Mouse (Mus musculus): ENCODE measurements around the gene Usp21. TPM values are rescaled to one million over a fixed set of nuclear protein-coding genes. Genes with fewer than 3 reads are reported as not detected.
"Not testable (repeated sequence)": the region's sequence is repeated elsewhere in the genome, so short reads cannot be mapped to it uniquely, and the experiment has no call there.

Gene Usp21
- polyA plus RNA-seq, 1 experiment, result 79.1 TPM

GRCm38 (mm10) chr1:171247916-171248315 is 39.9 kb downstream of the Usp21 start:
- no peak for DNase-seq

GRCm38 (mm10) chr1:171247453-171247841 is 40.3 kb downstream of the Usp21 start:
- DNase-seq, result no peak
- H3K27me3 ChIP-seq (ENCODE audit: control insufficient read depth, insufficient read depth, low read length), result no peaks in the 10 kb centered on the region
- 20% methylated on average over 13 of the region's 13 CpGs for WGBS
- no peak for TF ChIP-seq POLR2A (IDR thresholded peaks at IDR 0.05; ENCODE audit: control insufficient read depth, extremely low read depth, insufficient read depth, low read length, poor library complexity)
- TF ChIP-seq CTCF (IDR thresholded peaks at IDR 0.05; ENCODE audit: borderline replicate concordance, control insufficient read depth, extremely low read depth, insufficient read depth, low read length, poor library complexity), result no peak
- H3K4me3 ChIP-seq (ENCODE audit: control insufficient read depth, insufficient read depth, low read length), result peak overlapping the region; percentile 51
- H3K36me3 ChIP-seq (ENCODE audit: control insufficient read depth, insufficient read depth, low read length), result peaks cover 13% of the 10 kb centered on the region
- H3K27ac ChIP-seq (ENCODE audit: control insufficient read depth, insufficient read depth, low read length), result peak overlapping the region; percentile 31; the same call in 1 of the 2 replicates
- peaks cover 9% of the 10 kb centered on the region for H3K4me1 ChIP-seq (replicated peaks; ENCODE audit: control insufficient read depth, insufficient read depth, low read length)

More at GRCm38 (mm10) chr1:171247916-171248315, 39.9 kb downstream of the Usp21 start:
- Histone ChIP-seq H3K27ac (ENCODE audit: control insufficient read depth, insufficient read depth, low read length) (no peak overlapping the region), H3K4me3 (ENCODE audit: control insufficient read depth, insufficient read depth, low read length) (no peak overlapping the region), H3K27me3 (ENCODE audit: control insufficient read depth, insufficient read depth, low read length) (no peaks in the 10 kb centered on the region), H3K36me3 (ENCODE audit: control insufficient read depth, insufficient read depth, low read length) (peaks cover 11% of the 10 kb centered on the region), H3K4me1 (replicated peaks; ENCODE audit: control insufficient read depth, insufficient read depth, low read length) (peaks cover 9% of the 10 kb centered on the region)
- 65% methylated on average over 4 of the region's 4 CpGs for WGBS
- TF ChIP-seq POLR2A (IDR thresholded peaks at IDR 0.05; ENCODE audit: control insufficient read depth, extremely low read depth, insufficient read depth, low read length, poor library complexity) (no peak), CTCF (IDR thresholded peaks at IDR 0.05; ENCODE audit: borderline replicate concordance, control insufficient read depth, extremely low read depth, insufficient read depth, low read length, poor library complexity) (no peak)

- under 1% methylated on average over 41 of the region's 41 CpGs for WGBS
- H3K4me1 ChIP-seq (replicated peaks; ENCODE audit: control insufficient read depth, insufficient read depth, low read length), result peaks cover 9% of the 10 kb centered on the region
- peaks cover 14% of the 10 kb centered on the region for H3K36me3 ChIP-seq (ENCODE audit: control insufficient read depth, insufficient read depth, low read length)
- DNase-seq, result peak; percentile 95
- H3K4me3 ChIP-seq (ENCODE audit: control insufficient read depth, insufficient read depth, low read length), result peak overlapping the region; percentile 61
- TF ChIP-seq CTCF (IDR thresholded peaks at IDR 0.05; ENCODE audit: borderline replicate concordance, control insufficient read depth, extremely low read depth, insufficient read depth, low read length, poor library complexity) (peak; percentile 98), POLR2A (IDR thresholded peaks at IDR 0.05; ENCODE audit: control insufficient read depth, extremely low read depth, insufficient read depth, low read length, poor library complexity) (peak; percentile 79)
- no peaks in the 10 kb centered on the region for H3K27me3 ChIP-seq (ENCODE audit: control insufficient read depth, insufficient read depth, low read length)
- H3K27ac ChIP-seq (ENCODE audit: control insufficient read depth, insufficient read depth, low read length), result peak overlapping the region; percentile 31; the same call in 1 of the 2 replicates
These were observed 40.9 kb downstream of the Usp21 start for GRCm38 (mm10) chr1:171246709-171247452.

GRCm38 (mm10) chr1:171245353-171245752 is 42.4 kb downstream of the Usp21 start:
- H3K4me3 ChIP-seq (ENCODE audit: control insufficient read depth, insufficient read depth, low read length), result no peak overlapping the region
- peaks cover 29% of the 10 kb centered on the region for H3K36me3 ChIP-seq (ENCODE audit: control insufficient read depth, insufficient read depth, low read length)
- no peaks in the 10 kb centered on the region for H3K27me3 ChIP-seq (ENCODE audit: control insufficient read depth, insufficient read depth, low read length)
- peaks cover 9% of the 10 kb centered on the region for H3K4me1 ChIP-seq (replicated peaks; ENCODE audit: control insufficient read depth, insufficient read depth, low read length)
- 94% methylated on average over 8 of the region's 8 CpGs for WGBS
- no peak overlapping the region for H3K27ac ChIP-seq (ENCODE audit: control insufficient read depth, insufficient read depth, low read length)
- TF ChIP-seq CTCF (IDR thresholded peaks at IDR 0.05; ENCODE audit: borderline replicate concordance, control insufficient read depth, extremely low read depth, insufficient read depth, low read length, poor library complexity), result no peak
- TF ChIP-seq POLR2A (IDR thresholded peaks at IDR 0.05; ENCODE audit: control insufficient read depth, extremely low read depth, insufficient read depth, low read length, poor library complexity), result no peak
- no peak for DNase-seq

GRCm38 (mm10) chr1:171241952-171242351 is 45.8 kb downstream of the Usp21 start:
- not testable (repeated sequence) for H3K4me3 ChIP-seq (ENCODE audit: control insufficient read depth, insufficient read depth, low read length); H3K27ac ChIP-seq (ENCODE audit: control insufficient read depth, insufficient read depth, low read length); H3K4me1 ChIP-seq (replicated peaks; ENCODE audit: control insufficient read depth, insufficient read depth, low read length); H3K27me3 ChIP-seq (ENCODE audit: control insufficient read depth, insufficient read depth, low read length); DNase-seq
- peaks cover 58% of the 10 kb centered on the region for H3K36me3 ChIP-seq (ENCODE audit: control insufficient read depth, insufficient read depth, low read length)
- WGBS, result 97% methylated on average over 12 of the region's 12 CpGs

- 97% methylated on average over 10 of the region's 10 CpGs for WGBS
- no peak overlapping the region for H3K27ac ChIP-seq (ENCODE audit: control insufficient read depth, insufficient read depth, low read length)
- TF ChIP-seq CTCF (IDR thresholded peaks at IDR 0.05; ENCODE audit: borderline replicate concordance, control insufficient read depth, extremely low read depth, insufficient read depth, low read length, poor library complexity), result no peak
- TF ChIP-seq POLR2A (IDR thresholded peaks at IDR 0.05; ENCODE audit: control insufficient read depth, extremely low read depth, insufficient read depth, low read length, poor library complexity), result no peak
- DNase-seq, result no peak
- no peaks in the 10 kb centered on the region for H3K27me3 ChIP-seq (ENCODE audit: control insufficient read depth, insufficient read depth, low read length)
- no peaks in the 10 kb centered on the region for H3K4me1 ChIP-seq (replicated peaks; ENCODE audit: control insufficient read depth, insufficient read depth, low read length)
- H3K36me3 ChIP-seq (ENCODE audit: control insufficient read depth, insufficient read depth, low read length), result peaks cover 68% of the 10 kb centered on the region
- no peak overlapping the region for H3K4me3 ChIP-seq (ENCODE audit: control insufficient read depth, insufficient read depth, low read length)
These were observed 46.9 kb downstream of the Usp21 start for GRCm38 (mm10) chr1:171240911-171241310.

Measured in thymus, adult 2 months (tissue).